Mouse (Mus musculus) R1 (cell line): Measurements from ENCODE around the gene Mettl17.
A peak's percentile ranks its signal among the peaks of the same experiment; 100 is the strongest.
"Not testable (repeated sequence)": the region's sequence is repeated elsewhere in the genome, so short reads cannot be mapped to it uniquely, and the experiment has no call there.

Experiments
- DNase-seq: peaks from one replicate; pipeline ENCODE4 v3.0.0-alpha.2; 2018; ENCODE audit warnings: low read depth, low spot score

Gene Mettl17

DNA sequence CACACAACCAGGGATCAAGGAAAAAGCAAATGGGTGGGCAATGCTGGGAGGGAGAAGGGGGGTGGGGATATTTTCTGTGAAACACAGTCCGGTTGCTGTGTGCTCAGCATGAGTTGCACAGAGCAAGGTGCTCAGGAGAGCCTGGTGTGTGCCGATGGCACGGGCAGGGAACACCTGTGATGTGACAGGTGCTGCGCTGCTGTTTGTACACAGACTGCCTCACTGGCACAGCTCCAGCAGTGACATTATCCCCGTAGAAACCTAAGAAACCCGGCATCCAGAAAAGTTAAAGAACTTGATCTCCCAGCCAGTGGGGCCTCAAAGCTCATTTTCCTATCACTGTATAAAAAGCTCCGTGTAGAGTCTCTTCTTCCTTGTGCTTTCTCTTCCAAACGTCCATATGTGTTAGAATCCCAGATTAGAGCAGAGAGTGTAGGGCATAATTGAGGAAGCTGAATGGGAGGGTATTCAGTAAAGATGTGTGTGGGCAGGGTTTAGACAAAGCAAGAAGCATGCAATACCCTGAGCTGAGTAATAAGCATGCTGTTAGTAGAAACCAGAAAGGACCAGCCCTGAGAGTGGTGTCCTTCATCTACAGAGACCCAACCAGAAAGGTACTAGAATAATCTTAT, 12.0 kb downstream of the Mettl17 start:
- DNase-seq, result no peak

DNA sequence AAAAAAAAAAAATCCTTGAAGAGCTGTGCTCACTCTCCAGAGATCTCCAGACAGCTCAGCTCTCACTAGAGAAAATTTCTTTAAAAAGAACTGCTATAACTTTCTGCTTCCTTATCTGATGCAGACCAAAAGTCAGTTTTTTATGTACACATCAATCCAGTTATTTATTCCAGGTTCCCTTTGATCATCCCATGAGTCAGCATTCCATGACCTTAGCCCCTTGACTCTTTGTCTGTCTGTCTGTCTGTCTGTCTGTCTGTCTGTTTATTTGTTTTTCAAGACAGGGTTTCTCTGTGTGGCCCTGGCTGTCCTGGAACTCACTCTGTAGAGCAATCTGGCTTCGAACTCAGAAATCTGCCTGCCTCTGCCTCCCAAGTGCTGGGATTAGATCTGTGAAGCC, 14.7 kb downstream of the Mettl17 start:
- peak; percentile 1 for DNase-seq

DNA sequence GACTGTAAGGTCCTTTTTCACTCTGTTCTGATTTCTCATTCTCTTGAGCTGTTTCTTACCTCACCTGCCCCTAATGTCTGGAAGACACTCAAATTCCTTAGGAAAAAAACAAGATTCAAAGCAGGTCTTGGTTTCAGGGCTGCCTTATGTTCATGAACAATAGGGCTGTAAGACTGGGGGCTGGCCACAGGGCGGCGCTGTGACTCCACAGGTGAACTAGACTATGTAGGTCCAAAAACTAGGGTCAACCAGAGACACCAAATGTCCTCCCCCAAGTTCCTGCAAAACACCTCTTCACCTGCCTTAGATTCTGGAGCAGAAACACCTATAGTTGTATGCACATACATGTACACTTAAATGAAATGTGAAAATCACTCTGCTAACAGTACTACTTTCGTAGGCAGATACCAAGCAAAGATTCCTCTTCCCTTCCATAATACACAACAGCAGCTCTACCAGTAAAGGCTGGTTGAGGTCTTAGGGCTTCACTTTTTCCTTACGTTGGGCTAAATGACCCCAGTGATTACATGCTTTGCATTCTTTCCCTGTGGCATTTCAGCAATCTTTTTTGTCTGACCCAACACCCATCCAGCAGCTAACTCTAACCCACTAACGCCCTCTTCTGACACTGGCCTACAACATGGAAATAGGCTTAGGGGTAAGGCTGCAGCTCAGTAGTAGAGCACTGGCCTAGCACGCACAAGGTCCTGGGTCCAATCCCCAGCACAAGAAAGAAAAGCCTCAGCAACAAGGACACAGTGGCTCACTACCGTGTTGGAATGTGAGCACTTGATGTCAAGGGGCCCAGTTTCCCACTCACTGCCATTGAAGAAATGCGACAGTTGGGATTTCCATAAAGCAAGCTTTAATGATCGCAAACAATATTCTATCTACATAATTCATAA, 18.4 kb downstream of the Mettl17 start:
- DNase-seq, result peak; percentile 72

GRCm38 (mm10) chr14:51903782-51904181, 19.1 kb downstream of the Mettl17 start:
- no peak for DNase-seq

DNA sequence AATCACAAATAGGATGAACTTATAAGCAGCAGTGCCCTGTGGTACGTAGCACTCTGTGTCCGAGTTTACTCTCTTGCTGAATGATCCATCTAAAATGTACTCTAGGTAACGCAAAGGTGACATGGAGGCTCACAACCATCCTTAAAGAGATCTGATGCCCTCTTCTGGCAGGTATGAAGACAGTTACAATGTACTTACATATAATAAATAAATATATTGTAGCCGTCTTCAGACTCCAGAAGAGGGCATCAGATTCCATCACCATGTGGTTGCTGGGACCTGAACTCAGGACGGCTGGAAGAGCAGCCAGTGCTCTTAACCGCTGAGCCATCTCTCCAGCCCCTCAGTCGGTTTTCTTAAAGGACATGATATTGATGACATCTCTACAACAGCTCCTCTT, 20.1 kb downstream of the Mettl17 start:
- DNase-seq, result peak; percentile 47

DNA sequence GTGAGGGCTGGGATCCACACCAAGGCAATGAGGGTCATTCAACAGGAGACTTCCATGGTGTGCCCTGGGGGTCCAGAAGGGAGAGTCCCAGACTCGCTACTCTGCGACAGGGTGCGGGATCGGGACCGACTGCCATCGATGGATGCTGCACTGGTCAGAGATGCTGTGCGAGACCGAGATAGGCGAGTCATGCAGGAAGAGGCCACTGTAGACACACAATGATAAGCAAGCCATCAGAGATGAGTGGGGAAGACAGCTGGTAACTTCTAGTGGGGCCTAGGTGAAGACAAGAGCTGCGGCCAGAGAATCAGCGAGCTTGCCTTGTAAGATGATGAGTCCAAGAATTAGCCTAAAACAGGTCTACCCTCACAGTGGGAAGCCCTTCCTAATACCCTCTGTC, 21.5 kb downstream of the Mettl17 start:
- no peak for DNase-seq

GRCm38 (mm10) chr14:51911301-51911700, 26.7 kb downstream of the Mettl17 start:
- no peak for DNase-seq

GRCm38 (mm10) chr14:51912391-51913061, 27.9 kb downstream of the Mettl17 start:
- no peak for DNase-seq

DNA sequence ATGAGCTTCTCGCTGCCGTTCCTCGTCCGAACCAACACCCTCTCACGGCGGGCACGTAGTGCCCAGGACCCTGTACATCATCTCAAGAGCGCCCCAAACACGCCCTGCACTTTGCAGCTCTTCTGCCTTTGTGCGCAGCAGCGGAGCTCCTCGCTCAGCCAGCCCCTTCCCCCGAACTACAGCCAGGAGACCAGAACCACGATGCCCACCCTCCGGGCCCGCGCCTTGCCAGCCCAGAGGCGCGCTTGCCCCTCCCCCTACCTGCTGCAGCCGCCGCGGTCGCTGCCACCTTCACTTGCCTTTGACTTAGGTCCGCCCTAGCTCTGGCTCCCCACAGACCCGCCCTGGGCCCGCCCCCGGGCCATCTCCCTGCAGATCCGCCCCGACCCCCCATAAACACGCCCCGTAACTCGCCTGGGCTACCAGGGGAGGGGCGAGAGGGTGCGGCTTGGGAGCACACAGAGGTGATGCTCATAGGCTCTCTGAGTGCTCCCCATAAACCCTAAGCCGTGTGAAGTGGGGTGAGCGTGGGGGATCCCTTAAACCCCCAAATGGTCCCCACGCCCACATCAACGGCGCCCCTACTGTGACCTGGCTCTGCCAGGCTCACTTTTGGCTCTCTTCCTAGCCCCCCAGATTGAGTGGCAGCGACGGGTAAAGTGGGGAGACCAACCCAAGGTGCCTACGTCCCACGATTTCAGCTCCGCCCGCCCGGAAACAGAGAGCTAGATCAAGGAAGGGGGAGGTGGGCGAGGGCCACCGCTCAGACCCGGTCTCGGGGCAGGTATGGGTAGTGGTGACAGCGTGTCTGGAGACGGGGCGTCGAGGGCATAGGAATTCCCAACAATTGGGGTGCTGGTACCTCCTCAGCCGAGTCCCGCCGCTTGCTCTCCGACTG, 28.7 kb downstream of the Mettl17 start:
- peak; percentile 91 for DNase-seq

- peak; percentile 65 for DNase-seq
Measured at GRCm38 (mm10) chr14:51913960-51914762, 29.5 kb downstream of the Mettl17 start, which contains the start of gene Ndrg2. Ndrg2 (minus strand) TSS chr14:51914158.

GRCm38 (mm10) chr14:51915030-51915429, 30.4 kb downstream of the Mettl17 start:
- no peak for DNase-seq

DNA sequence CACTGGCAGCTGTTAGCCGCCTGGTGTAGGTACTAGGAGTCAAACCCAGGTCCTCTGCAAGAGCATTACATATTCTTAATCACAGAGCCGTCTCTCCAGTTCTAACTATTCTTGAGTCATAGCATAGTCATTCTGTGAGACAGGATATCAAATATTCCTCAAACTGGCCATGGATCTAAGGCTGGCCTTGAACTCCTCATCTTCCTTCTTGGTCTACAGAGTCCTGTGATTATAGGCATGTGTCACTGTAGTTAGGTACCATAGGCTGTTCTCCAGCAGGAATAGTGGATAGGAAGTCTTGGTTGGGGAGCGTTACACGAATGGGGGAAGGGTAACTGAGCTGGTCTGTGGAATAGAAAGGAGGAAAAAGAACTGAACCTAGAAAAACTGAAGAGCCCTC, 31.9 kb downstream of the Mettl17 start:
- no peak for DNase-seq

- no peak for DNase-seq
Measured at GRCm38 (mm10) chr14:51918125-51918524, 33.5 kb downstream of the Mettl17 start, which contains the start of gene Tppp2. Tppp2 (plus strand) TSS chr14:51918425.

DNA sequence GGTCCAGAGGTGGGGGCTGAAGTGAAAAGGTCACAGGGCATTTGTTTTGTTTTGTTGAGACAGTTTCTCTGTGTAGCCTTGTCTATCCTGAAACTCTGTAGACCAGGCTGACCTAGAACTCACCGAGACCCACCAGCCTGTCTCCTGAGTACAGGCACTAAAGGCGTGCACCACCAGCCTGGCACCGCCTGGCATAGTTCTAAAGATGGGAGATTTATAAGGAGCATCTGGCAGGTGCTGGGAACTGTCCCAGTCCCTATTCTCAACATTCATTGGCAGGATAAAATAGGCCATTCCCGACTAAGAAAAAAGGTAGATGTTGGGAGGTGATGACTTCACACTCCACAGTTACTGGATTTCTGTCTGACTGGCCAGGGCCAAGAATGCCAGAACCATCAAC, 34.3 kb downstream of the Mettl17 start:
- DNase-seq, result no peak

DNA sequence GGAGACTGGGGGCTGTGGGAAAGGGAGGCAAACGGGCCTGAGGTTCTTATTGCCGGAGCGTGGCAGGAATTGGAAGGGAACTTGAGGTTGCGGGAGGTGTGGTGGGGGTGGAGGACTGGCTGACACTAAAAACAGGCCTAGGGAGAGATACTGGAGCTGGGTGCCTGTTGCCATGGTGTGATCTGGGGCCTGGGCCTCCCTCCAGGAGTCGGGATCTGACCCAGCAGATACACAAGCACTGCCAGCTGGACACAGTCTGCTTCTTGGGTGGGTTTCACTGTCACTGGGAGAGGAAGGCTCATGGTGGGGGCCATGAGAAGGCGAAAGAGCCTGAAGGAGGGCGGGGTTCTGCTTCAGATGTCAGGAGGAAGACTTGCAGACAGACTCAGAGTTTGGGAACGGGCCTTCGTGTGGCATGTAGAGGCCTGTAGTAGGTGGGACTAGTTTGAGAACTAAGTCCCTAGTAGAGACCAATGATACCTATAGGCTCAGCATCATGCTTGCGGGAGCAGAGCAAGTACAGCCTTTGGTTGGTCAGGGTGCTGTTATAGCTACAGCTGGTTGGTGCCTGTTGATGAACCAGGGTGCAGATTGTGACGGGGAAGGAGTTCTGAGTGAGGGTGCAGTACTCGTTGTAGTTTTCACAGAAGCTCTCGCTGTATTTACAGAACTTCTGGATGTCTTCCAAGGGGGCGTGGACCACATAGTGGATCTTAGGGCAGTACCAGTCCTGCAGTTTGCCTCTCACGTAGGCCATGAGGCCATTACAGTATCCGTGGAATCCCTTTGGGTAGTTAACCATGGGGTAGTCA, 37.3 kb downstream of the Mettl17 start:
- no peak for DNase-seq

GRCm38 (mm10) chr14:51922571-51922865, 37.9 kb downstream of the Mettl17 start, which contains the start of gene Rnase13:
Rnase13 (minus strand) TSS chr14:51922773.
- no peak for DNase-seq

DNA sequence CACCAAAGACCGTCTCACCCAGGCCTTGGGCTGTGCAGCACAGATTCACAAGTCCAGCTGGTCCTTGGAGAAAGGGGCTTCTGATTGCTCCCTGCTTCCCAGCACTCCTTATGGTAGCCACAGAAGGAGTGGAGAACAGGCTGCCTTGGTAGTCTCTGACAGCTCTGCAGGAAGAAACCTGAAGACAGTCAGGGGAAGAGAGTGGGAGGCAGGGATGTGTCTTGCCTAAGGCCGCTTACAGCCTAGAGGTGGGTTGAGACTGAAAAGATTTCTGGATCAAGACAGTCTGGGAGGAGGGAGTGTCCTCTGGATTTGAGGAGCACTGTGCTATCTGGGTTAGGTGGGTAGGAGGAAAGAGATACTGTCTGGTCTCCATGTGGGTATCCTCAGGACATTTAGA, 38.3 kb downstream of the Mettl17 start:
- DNase-seq, result no peak

DNA sequence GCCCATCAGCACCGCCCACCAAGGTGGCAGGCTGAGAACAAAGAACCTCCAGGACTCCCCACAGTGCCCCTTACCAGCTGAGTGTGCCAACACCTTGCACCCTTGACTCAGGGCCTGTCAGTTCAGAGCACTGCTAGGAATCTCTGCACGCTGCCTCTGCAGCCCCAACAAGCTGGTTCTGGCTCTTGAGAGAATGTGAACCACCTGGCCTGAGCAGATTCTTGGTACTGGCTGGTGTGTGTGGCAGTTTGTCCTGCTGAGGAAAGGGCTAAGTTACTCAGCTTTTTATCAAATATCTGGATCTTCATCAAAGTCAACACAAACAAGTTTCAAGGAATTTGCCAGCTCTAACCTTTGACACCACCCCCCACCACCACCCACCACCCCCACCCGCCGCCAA, 38.9 kb downstream of the Mettl17 start:
- no peak for DNase-seq

GRCm38 (mm10) chr14:51926930-51927329, 42.3 kb downstream of the Mettl17 start:
- not testable (repeated sequence) for DNase-seq
